Mouse (Mus musculus) thymus, postnatal 4 days (tissue): ENCODE measurements at regions not wholly inside any gene's neighbourhood (a gene's known extent, or its start where the extent isn't known, plus 50 kb on each side); places are given as distances from the start of the nearest gene placed in this dataset.

Source experiments
- DNase-seq: peaks from one replicate; pipeline ENCODE4 v3.0.0; 2021

- DNase-seq, result no peak
Observed at GRCm38 (mm10) chr10:21672171-21672570, 79.2 kb downstream of the 1700020N01Rik start.

DNA sequence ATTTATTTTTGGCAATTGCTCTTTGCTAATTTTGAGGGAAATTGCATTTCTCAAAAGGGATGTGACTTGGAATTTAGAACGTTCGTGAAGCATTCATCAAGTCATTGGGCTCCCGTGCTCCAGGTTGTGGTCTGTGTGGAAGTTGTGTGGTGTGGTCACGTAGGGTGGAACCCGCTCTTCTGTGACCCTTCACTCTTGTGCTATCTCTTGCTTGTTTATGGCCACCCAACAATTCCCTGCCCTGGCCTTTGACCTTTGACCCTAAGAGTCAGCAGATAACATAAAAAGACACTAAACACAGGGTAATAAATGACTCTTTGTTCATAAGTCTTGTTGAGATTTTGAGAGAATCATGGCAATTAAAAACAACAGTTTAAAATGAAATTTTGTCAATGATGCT lies 79.7 kb downstream of the 1700020N01Rik start:
- no peak for DNase-seq

DNA sequence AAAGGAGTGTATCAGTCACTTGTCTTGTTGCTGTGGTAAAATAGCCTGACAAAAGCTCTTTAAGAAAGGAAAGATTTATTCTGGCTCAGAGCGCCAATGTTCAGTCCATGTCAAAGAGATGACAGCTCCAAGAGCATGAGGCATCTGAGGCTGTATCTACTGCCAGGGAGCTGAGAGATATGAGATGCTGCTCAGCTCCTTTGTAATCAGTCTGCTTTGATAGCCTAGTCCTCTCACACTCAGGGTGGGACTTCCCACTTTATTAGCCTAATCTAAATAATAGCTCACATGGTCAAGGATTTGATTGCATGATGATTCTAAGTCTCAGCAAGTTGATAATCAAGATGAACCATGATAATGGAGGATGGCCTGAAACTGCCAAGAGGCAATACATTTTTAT lies 80.9 kb downstream of the 1700020N01Rik start:
- no peak for DNase-seq

DNA sequence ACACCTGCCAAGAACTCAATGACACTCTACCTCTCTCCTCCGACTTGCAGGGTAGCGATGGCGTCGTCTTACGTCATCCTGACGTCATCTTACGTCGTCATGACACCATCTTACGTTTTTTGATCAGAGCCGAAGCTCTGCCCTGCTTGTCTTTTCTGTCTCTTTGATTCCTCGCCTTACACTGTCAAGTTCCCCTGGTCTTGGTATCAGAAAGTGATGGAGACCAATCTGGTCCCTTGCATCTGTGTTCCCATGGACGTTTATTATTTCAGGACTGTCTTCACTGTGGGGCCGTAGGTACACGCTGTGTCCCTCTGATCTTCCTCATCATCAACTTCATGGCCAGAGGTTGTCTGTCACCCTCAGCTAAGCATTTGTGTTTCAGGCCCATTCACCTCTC lies 82.8 kb downstream of the 1700020N01Rik start:
- no peak for DNase-seq

GRCm38 (mm10) chr10:21677911-21678310 lies 85.0 kb downstream of the 1700020N01Rik start:
- DNase-seq, result no peak

DNA sequence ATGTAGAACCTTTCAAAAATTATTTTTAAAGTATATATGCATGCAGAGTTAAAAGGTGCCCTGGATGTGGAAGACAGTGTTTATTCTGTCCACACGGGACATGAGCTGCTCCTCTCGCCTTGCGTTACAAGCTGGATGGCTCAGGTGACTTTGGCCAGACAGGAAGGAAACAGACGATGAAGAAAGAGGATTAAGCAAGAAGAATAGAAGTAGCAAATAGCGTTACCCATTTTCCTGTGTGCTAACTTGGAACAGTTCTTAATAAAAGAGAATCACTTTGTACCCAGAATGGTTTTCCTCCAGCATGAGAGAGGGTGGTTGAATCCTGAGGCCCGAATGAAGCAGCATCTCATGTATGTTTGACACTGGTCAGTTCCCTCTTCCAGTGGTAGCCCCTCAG lies 85.4 kb downstream of the 1700020N01Rik start:
- DNase-seq, result no peak

DNA sequence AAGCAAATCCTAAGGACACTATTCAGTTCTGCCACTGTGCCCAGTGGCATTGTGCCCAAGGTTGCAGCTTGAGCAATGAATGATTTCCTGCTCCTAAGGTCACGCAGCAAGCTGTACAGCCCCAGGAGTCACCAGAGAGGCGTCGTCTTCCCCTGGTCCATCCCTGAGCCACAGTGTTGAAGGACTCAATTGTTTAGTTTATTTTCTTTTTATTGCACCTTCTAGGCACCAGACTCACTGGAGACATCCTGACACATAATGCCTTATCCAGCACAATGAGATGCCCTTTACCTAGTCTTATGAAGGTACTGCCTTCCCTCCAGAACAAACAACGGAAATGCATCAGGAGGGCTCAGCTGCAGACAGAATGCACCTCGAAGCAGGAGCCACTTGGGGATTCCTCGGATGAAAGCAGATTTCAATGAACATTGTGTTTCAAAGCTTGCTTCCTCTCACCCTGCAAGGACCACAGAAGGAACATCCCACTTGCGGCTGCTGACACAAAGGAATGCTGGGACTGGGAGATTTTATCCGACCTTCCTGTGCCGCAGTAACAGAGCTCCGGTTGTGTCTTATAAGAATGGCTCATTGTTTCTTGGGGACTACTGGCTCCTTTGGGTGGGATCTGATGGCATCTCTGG lies 86.0 kb downstream of the 1700020N01Rik start:
- no peak for DNase-seq

DNA sequence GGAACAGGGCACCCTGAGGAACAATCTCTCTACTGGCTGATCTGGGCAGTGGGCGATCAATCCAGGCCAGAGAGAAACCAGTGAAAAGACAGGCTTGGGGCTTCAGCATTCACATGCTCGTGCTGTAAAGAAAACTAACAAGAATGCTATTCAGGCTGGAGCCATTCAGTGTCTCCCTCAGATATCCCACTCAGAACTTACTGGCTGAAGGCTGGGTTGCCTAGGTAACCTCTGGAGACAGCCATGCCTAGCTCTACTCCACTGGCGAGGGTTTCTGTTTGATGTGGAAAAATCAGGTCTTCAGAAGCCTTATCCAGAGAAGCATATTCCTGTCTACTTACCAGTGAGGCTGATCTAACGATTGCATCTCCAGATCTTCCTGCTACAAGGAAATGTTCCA lies 87.8 kb downstream of the 1700020N01Rik start:
- no peak for DNase-seq

DNA sequence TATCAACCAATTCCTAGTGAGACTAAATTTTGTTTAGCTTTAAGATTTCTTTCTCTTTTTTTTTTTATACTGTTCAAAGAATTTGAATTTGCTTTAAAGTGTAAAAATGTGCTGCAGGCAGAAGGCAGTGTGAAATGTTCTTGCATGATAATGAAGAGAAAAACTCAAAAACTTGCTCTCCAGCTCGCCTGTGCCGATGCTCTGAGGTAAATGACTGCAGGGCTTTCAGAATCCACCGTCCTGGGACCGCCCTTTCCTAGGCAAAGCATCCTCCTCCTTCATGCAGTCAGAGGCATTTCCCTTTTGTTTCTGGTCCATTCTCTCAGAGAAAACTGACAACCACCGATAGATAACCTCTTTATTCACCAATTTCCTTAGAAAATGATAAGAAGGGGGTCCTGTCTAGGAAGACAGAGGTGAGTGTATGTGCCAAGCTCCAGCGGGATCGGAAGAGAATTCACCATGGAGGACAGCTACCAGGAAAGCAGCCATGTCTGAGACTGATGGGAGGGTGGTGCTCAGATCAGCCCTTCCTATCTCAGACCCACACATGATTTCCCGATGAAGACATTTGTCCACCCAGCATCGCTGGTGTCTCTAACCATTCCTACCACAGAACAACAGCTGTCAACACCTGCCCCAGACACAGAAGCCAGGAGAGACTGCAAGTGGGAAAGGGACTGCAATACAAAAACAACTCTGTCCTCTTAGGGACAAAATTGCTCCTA lies 91.5 kb downstream of the 1700020N01Rik start:
- no peak for DNase-seq

DNA sequence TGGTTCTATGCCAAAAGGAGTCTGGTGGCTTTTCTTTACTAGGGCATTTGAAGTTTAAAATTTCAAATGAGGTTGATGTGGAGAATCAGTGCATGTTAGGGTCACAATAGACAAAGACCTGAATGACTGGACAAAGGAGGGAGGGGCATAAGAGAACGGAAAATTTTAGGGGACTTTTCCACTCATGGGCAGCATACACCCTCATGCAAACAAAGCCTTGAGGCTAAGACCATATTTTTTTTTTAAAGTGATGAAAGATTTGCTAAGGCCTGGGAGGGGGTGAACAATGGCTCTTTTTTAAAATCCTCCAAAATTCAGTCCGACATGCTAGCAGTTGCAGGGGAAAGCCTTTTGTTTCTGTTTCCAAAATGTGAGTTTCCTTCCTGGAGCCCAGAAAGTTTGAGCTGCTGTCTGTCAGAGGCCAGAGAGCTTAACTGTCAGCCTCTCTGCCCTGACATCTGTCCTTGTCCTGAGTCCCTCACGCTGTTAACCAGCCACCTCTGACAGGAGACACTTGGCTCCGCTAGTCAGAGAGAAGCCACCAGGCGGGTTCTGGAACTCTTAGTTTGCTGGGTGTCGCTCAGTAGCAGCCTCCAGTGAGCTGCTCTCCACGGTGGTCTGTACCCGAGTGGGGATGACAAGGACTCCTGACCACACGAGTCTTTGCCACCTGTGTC lies 92.3 kb downstream of the 1700020N01Rik start:
- DNase-seq, result peak; percentile 85

- DNase-seq, result peak; percentile 36
Observed at GRCm38 (mm10) chr10:21686060-21686459, 93.1 kb downstream of the 1700020N01Rik start.

DNA sequence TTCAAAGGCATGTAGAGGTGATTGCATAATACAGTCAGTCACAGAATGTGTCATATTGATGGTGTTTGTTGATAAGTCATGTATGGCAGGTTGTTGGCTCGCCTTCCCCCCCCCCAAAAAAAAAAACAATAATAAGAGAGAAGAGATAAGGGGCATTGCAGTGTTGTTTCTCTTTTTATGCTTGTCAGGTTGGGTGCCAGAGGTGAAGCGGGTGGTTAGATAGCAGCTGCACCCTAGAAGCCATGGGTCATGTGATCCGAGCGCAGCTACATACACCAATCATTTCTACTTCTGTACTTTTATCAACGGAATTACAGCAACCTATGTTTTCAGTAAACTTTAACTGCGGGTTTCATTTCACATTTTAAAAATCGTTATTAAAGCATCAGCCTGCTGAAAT lies 94.5 kb downstream of the 1700020N01Rik start:
- peak; percentile 33 for DNase-seq

DNA sequence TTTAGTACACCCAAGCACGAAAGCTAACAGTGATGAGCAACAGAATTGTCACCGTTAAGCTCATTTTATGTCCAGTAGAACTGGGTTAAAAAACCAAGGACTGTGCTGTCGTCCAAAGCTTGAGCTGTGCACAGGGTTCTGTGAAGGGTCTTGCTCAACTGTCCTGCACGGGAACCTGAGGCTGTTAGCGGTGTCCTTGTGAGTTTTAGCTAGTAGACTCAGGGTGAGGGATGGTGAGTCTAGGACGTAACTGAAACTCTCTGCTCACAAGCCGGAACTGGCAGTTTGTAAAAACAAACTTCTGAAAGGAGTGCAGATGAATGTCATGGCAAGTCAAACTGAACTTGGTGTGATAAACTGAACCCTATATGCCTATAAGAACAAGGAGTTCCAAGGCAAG lies 95.6 kb downstream of the 1700020N01Rik start:
- peak; percentile 49 for DNase-seq

GRCm38 (mm10) chr10:21689847-21690269 lies 96.9 kb downstream of the 1700020N01Rik start:
- DNase-seq, result no peak

GRCm38 (mm10) chr10:21695185-21695584 lies 102.2 kb downstream of the 1700020N01Rik start:
- DNase-seq, result peak; percentile 47

DNA sequence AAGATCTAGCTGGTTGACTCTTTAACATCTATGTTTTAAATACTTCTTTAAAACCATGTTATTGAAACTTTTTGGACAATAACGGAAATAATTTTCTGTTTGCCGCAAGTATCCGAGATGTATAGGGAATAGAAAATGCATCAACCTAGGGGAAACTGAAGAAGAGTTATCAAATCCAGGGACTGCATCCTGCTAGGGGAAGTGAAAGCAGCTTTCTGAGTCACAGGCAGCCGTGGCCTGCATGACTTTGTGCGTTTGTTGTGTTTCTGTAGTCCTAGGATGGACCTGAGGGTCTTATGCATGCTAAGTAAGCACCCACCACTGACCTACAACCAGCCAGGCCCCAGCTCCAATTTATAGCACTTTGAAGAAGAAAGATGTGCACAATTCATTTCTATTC lies 103.7 kb downstream of the 1700020N01Rik start:
- DNase-seq, result no peak

DNA sequence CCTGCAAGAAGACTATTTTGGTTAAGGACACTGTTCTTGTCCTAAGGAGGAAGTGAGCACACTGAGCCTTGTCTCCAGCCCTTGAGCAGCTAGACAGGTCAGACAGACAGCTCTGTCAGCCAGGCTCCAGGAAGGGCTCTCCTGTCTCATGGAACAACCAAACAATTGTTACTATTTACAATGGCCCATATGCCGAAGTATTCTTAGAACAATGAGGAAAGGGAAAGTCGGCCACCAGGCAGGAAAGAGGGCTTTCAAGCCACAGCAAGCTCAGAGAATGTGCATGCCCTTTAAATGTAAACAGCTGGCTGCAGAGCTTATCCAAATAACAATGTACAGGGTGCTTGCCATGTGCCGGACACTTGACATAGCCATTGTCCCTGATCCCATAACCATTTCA lies 108.6 kb downstream of the 1700020N01Rik start:
- no peak for DNase-seq

GRCm38 (mm10) chr10:21702134-21702533 lies 109.2 kb downstream of the 1700020N01Rik start:
- no peak for DNase-seq

GRCm38 (mm10) chr10:21711866-21712265 lies 118.9 kb downstream of the 1700020N01Rik start:
- DNase-seq, result no peak

- no peak for DNase-seq
Observed at GRCm38 (mm10) chr10:21712828-21713227, 119.9 kb downstream of the 1700020N01Rik start.

DNA sequence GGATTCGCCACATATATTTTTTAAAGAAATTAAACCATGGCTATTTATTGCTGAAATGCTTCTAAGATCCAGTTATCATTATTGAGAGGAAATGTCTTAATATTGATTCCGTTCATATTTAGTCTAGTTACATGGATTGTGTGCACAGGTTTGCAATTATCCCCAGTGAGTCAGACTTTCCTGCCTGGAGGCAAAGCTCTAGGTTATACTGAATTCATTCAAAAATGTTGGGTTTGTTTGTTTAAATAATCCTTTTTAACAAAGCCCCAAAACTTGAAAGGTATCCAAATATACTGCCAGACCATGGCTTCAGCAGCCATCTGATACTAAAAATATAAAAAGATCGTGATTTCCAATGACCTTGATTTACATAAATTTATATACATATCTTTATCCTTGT lies 122.5 kb downstream of the 1700020N01Rik start:
- DNase-seq, result no peak

- DNase-seq, result no peak
Observed at GRCm38 (mm10) chr10:21718189-21718588, 125.2 kb downstream of the 1700020N01Rik start.

GRCm38 (mm10) chr10:21724351-21724750 lies 131.4 kb downstream of the 1700020N01Rik start:
- no peak for DNase-seq

DNA sequence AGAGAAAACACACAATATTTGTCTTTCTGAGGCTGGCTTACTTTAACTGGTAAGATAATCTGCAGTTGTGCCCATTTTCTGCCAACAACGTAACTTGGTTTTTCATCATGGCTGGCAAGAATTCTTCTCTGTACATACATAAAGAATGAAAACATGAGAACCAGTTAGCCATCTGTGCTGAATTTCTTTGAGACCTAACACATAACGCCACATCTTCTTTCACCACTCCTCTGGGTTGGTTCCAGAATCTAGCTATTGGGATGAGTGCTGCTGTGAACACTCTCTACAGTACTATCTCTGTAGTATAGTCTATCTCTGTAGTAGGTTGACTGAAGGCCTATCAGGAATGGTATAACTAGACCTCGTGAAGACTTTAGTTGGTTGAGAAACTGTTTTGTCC lies 132.1 kb downstream of the 1700020N01Rik start:
- no peak for DNase-seq
